8 mouse cellular contexts compared by ENCODE assay signal in the genomic region with DNA sequence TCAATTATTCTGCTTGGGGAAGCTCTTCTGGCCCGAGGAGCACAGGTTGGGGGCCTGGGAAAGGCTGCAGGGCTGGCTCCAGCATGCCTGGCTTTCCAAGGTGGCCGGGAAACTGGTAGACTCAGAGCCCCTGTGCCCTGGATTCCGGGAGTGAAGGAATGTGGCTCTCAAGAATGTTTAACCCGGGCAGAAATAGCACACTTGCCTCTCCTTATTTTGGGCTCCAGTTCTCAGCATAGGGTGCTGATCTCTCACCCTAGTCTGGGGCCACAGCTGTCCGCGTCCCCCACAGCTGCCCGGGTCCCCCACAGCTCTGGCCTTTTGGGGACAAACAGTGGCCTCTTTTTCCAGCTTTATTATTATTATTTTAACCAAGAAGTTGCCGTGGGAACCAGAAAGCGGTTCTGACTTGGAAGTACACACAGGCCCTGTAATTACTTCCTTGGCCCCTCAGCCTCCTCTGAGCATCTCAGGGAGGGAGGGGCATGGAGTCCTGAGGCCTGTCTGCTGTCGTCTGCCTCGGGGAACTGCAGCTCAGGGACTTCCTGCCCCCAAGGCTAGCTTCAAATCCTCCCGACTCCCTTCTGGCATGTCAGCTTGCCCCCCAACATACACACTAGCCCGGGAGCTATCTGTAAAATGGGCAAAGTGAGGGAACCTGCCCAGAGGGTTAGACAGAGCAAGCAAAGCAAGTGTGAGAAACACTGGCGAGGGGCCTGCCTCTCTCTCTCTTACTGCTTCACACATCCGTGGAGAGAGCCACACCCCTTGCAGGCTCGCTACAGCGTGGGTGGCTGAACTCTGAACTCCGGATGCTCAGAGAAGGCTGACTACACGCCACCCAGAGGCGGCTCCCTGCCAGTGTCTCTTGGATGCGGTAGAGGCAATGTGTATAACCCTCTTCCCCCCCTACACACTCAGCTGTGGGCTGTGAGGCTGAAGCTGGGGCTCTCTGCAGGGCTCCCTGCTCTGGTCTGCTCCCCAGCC. TPM values are rescaled to one million over a fixed set of nuclear protein-coding genes. Genes with fewer than 3 reads are reported as not detected.
A peak's percentile ranks its signal among the peaks of the same experiment; 100 is the strongest.
DNase-seq lines count a peak whose midpoint lies in the region; ATAC-seq and TF ChIP-seq lines count a peak whose summit lies in the region.

No protein-coding gene starts in this region.

- H3K36me3 ChIP-seq in forebrain, embryonic 10.5 days (replicated peaks), result peaks cover 11% of the 10 kb centered on the region
- no peaks in the 10 kb centered on the region for H3K36me3 ChIP-seq in heart, postnatal 0 days (replicated peaks; ENCODE audit: control insufficient read depth, insufficient read depth, low read length)
- no peaks in the 10 kb centered on the region for H3K36me3 ChIP-seq in neural tube, embryonic 15.5 days

- no peak for TF ChIP-seq POLR2A in lung, adult 2 months (IDR thresholded peaks at IDR 0.05; ENCODE audit: borderline replicate concordance, extremely low read depth, low read depth, low read length)

- WGBS in forebrain, embryonic 10.5 days, result 23% methylated on average over 21 of the region's 21 CpGs
- WGBS in heart, postnatal 0 days, result 15% methylated on average over 21 of the region's 21 CpGs
- 21% methylated on average over 21 of the region's 21 CpGs for WGBS in lung, adult 2 months
- 18% methylated on average over 21 of the region's 21 CpGs for WGBS in neural tube, embryonic 15.5 days

- no peaks in the 10 kb centered on the region for H3K9me3 ChIP-seq in forebrain, embryonic 10.5 days
- H3K9me3 ChIP-seq in heart, postnatal 0 days (replicated peaks; ENCODE audit: control insufficient read depth, low read length), result no peaks in the 10 kb centered on the region
- no peaks in the 10 kb centered on the region for H3K9me3 ChIP-seq in neural tube, embryonic 15.5 days (replicated peaks)

- H3K27ac ChIP-seq in forebrain, embryonic 10.5 days, result peak overlapping the region; percentile 72
- H3K27ac ChIP-seq in heart, postnatal 0 days (ENCODE audit: low read depth), result peak overlapping the region; percentile 93
- H3K27ac ChIP-seq in neural tube, embryonic 15.5 days (replicated peaks), result peak overlapping the region; percentile 69

- DNase-seq in CD4-positive, CD25-positive, alpha-beta regulatory T cell, adult 2 months (ENCODE audit: low read depth, low spot score), result peak; percentile 98
- peak; percentile 49 to 58 for DNase-seq in adrenal gland, postnatal 36 days
- DNase-seq in forebrain, embryonic 10.5 days (ENCODE audit: extremely low spot score, low spot score), result peak; percentile 53
- peak; percentile 78 for DNase-seq in heart, postnatal 0 days (ENCODE audit: low spot score)
- DNase-seq in kidney, postnatal 25 days, result peak; percentile 81 to 90
- DNase-seq in lung, adult 2 months, result no peak
- peak; percentile 73 to 84 for DNase-seq in thymus, adult 18-20 months

- peaks cover 71% of the 10 kb centered on the region for H3K4me1 ChIP-seq in forebrain, embryonic 10.5 days
- peaks cover 58% of the 10 kb centered on the region for H3K4me1 ChIP-seq in heart, postnatal 0 days (ENCODE audit: control insufficient read depth, insufficient read depth)
- H3K4me1 ChIP-seq in lung, adult 2 months (ENCODE audit: control insufficient read depth, insufficient read depth, low read length), result 0 out of 2 replicates have a peak, but pooled peaks cover 3% of the 10 kb centered on the region
- H3K4me1 ChIP-seq in neural tube, embryonic 15.5 days, result peaks cover 71% of the 10 kb centered on the region

- H3K4me3 ChIP-seq in forebrain, embryonic 10.5 days, result peak overlapping the region; percentile 13; the same call in 1 of the 2 replicates
- no peak overlapping the region for H3K4me3 ChIP-seq in heart, postnatal 0 days (ENCODE audit: low read depth, low read length)
- H3K4me3 ChIP-seq in lung, adult 2 months (replicated peaks; ENCODE audit: extremely low read depth, low read depth, low read length), result no peak overlapping the region
- no peak overlapping the region for H3K4me3 ChIP-seq in neural tube, embryonic 15.5 days (replicated peaks)

- peak overlapping the region; percentile 39; the same call in 1 of the 2 replicates for H3K9ac ChIP-seq in heart, postnatal 0 days (replicated peaks; ENCODE audit: low read depth, low read length)
- H3K9ac ChIP-seq in neural tube, embryonic 15.5 days (replicated peaks), result peak overlapping the region; percentile 17; the same call in 1 of the 2 replicates

- peak overlapping the region; percentile 51 for H3K4me2 ChIP-seq in heart, postnatal 0 days (ENCODE audit: low read depth, low read length)
- H3K4me2 ChIP-seq in neural tube, embryonic 15.5 days, result peak overlapping the region; percentile 29

- peak; percentile 49 for TF ChIP-seq CTCF in heart, postnatal 0 days (IDR thresholded peaks at IDR 0.05; ENCODE audit: low read depth)
- TF ChIP-seq CTCF in lung, adult 2 months (IDR thresholded peaks at IDR 0.05; ENCODE audit: insufficient read depth, low read length), result peak; percentile 36

- no peaks in the 10 kb centered on the region for H3K27me3 ChIP-seq in forebrain, embryonic 10.5 days (ENCODE audit: poor library complexity, severe bottlenecking)
- no peaks in the 10 kb centered on the region for H3K27me3 ChIP-seq in heart, postnatal 0 days (ENCODE audit: control insufficient read depth, insufficient read depth, low read length)
- H3K27me3 ChIP-seq in neural tube, embryonic 15.5 days (replicated peaks), result no peaks in the 10 kb centered on the region

- peak; percentile 60 for ATAC-seq in heart, postnatal 0 days (ENCODE audit: insufficient read depth, low read depth)
- ATAC-seq in neural tube, embryonic 15.5 days (ENCODE audit: low FRiP score), result no peak

- no peak for TF ChIP-seq EP300 in heart, postnatal 0 days (IDR thresholded peaks at IDR 0.05; ENCODE audit: low read depth)

RNA-seq across cellular contexts. Expression of gene Ncs1, which starts 10.6 kb away (rescaled TPM):
- total RNA-seq in adrenal gland, postnatal 36 days (2021), result 1 to 10 TPM; 3.9 to 7.8 TPM
- polyA plus RNA-seq in forebrain, embryonic 10.5 days (2016; fragmentation: Nextera tagmentation; extraction: Ambion mirVana), result 43.3 and 47.8 TPM in 2 replicates
- 24.9 and 31.4 TPM in 2 replicates for total RNA-seq in heart, postnatal 0 days (2014; rRNA removed; ENCODE audit: low replicate concordance)
- polyA plus RNA-seq in heart, postnatal 0 days (2015; fragmentation: Nextera tagmentation; extraction: Ambion mirVana), result 17.7 and 18.6 TPM in 2 replicates
- polyA plus RNA-seq in lung, adult 2 months (2012; rRNA removed), result 2.2 and 2.5 TPM in 2 replicates
- 145 and 179 TPM in 2 replicates for polyA plus RNA-seq in neural tube, embryonic 15.5 days (2015; fragmentation: Nextera tagmentation; extraction: Ambion mirVana)

RNA-seq across cellular contexts. Expression of gene Hmcn2, which starts 58.0 kb away (rescaled TPM):
- total RNA-seq in adrenal gland, postnatal 36 days (2021), result 1 to 10 TPM; 1.7 to 1.9 TPM
- polyA plus RNA-seq in forebrain, embryonic 10.5 days (2016; fragmentation: Nextera tagmentation; extraction: Ambion mirVana), result 0.22 TPM in 1 of 2 replicates, not detected in the other
- total RNA-seq in heart, postnatal 0 days (2014; rRNA removed; ENCODE audit: low replicate concordance), result 0.35 and 3.1 TPM in 2 replicates
- 0.67 and 0.77 TPM in 2 replicates for polyA plus RNA-seq in heart, postnatal 0 days (2015; fragmentation: Nextera tagmentation; extraction: Ambion mirVana)
- polyA plus RNA-seq in lung, adult 2 months (2012; rRNA removed), result 10.8 and 16.8 TPM in 2 replicates
- polyA plus RNA-seq in neural tube, embryonic 15.5 days (2015; fragmentation: Nextera tagmentation; extraction: Ambion mirVana), result 0.44 and 0.51 TPM in 2 replicates
